Mouse (Mus musculus) neural tube, embryonic 13.5 days (tissue): ENCODE data around the gene Lypla2. TPM values are rescaled to one million over a fixed set of nuclear protein-coding genes. Genes with fewer than 3 reads are reported as not detected.
"Not testable (repeated sequence)": the region's sequence is repeated elsewhere in the genome, so short reads cannot be mapped to it uniquely, and the experiment has no call there.

Source experiments
- ATAC-seq: fragments of 200-750 bp; cut with Nextera tagmentation; 2 replicates; pipeline ENCODE4 v1.8.0; 2017; ENCODE audit warnings: low read depth, mild to moderate bottlenecking, moderate TSS enrichment, moderate library complexity
- H3K27ac ChIP-seq: fragments of 300-500 bp; sonication (generic); replicated peaks from 2 replicates; pipeline ENCODE4 v1.5.1; 2015; ENCODE audit warnings: moderate library complexity, mild to moderate bottlenecking, inconsistent platforms
- H3K27me3 ChIP-seq: fragments of 300-500 bp; sonication (generic); 2 replicates; pipeline ENCODE4 v1.6.1; 2015; ENCODE audit warnings: mild to moderate bottlenecking, inconsistent platforms
- H3K36me3 ChIP-seq: fragments of 300-500 bp; sonication (generic); 2 replicates; pipeline ENCODE4 v1.6.1; 2015; ENCODE audit warnings: mild to moderate bottlenecking, inconsistent platforms
- H3K4me1 ChIP-seq: fragments of 300-500 bp; sonication (generic); replicated peaks from 2 replicates; pipeline ENCODE4 v1.6.1; 2015; ENCODE audit warnings: inconsistent platforms
- H3K4me2 ChIP-seq: fragments of 300-500 bp; sonication (generic); 2 replicates; pipeline ENCODE4 v1.6.1; 2015; ENCODE audit warnings: inconsistent platforms, mild to moderate bottlenecking, moderate library complexity
- H3K4me3 ChIP-seq: fragments of 300-500 bp; sonication (generic); 2 replicates; pipeline ENCODE4 v1.5.1; 2015; ENCODE audit warnings: mild to moderate bottlenecking, inconsistent platforms
- H3K9ac ChIP-seq: fragments of 300-500 bp; sonication (generic); 2 replicates; pipeline ENCODE4 v1.6.1; 2015; ENCODE audit warnings: moderate library complexity, mild to moderate bottlenecking, inconsistent platforms
- H3K9me3 ChIP-seq: fragments of 300-500 bp; sonication (generic); 2 replicates; pipeline ENCODE4 v1.6.1; 2016; ENCODE audit warnings: inconsistent platforms
- WGBS: fragments of 180-500 bp; shearing (Covaris S2); methylation state at CpG from one replicate; pipeline ENCODE4 v1.1.7; 2015; 5-methylcytosine and 5-hydroxymethylcytosine counted together
- polyA plus RNA-seq: library from polyadenylated mRNA; unstranded; fragments of >200 nt; fragmentation: Nextera tagmentation; extraction: Ambion mirVana; gene quantifications from 2 replicates; pipeline ENCODE4 v1.2.1, GENCODE M21; 2015

Gene Lypla2
- polyA plus RNA-seq, 1 experiment from 2014 or later = 199 TPM

DNA sequence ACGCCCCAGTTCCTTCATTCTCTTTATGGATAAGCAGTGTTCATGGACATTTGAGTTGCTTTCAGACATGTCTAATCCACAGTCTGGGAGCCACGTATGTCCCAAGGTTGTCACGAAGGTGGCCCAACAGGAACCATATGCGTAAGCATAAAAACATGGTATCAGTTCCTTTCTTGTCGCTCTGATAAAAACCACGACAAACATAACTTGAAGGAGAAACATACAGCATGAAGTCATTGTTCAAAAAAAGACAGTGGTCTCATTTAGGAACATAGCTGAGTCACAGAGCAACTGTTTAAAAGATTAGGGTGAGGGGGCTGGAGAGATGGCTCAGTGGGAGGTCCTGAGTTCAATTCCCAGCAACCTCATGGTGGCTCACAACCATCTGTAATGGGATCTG lies 30.2 kb downstream of the Lypla2 start:
- WGBS = 92% methylated on average over 6 of the region's 6 CpGs
- H3K4me2 ChIP-seq = no peak overlapping the region

DNA sequence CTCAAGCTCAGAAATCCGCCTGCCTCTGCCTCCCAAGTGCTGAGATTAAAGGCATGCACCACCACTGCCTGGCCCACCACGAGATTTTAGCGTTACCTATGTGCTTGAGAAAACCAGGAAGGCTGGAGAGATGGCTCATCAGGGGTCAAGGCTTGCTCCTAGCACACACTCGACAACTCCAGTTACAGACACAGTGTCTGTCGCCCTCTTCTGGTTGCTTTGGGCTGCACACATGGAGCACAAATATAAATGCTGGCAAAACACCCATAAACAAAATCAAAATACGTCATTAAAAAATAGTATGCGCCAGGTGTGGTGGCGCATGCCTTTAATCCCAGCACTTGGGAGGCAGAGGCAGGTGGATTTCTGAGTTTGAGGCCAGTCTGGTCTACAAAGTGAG lies 31.4 kb downstream of the Lypla2 start:
- H3K9me3 ChIP-seq, H3K9ac ChIP-seq, H3K4me3 ChIP-seq, H3K27ac ChIP-seq, H3K27me3 ChIP-seq, H3K4me2 ChIP-seq, H3K4me1 ChIP-seq, ATAC-seq: not testable (repeated sequence)
- H3K36me3 ChIP-seq = peaks cover 44% of the 10 kb centered on the region
- WGBS = 83% methylated on average over 8 of the region's 8 CpGs

More for the DNA sequence above, 30.2 kb downstream of the Lypla2 start:
- no peaks in the 10 kb centered on the region for H3K27me3 ChIP-seq
- no peaks in the 10 kb centered on the region for H3K9me3 ChIP-seq
- no peak overlapping the region for H3K27ac ChIP-seq
- H3K4me3 ChIP-seq = no peak overlapping the region
- peaks cover 35% of the 10 kb centered on the region for H3K36me3 ChIP-seq
- ATAC-seq = no peak
- peaks cover 10% of the 10 kb centered on the region for H3K4me1 ChIP-seq
- no peak overlapping the region for H3K9ac ChIP-seq

DNA sequence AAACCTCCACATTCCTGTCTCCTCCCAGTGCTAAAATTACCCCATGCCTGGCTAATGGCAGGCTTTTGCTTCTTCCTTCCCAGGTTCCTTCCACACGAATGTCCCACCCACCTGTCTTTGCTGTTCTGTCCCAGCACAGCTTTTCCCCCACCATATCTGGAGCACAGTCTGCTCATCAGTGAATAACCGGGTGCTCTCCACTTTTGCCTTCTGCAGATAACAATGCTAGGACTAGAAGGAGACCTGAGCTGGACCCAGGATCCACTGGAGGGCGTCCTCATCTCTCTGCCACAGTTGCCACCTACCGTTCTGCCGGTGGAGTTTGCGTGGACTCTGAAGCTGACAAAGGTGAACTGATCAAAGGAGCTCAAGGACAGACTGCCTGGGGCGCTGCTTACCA lies 33.6 kb downstream of the Lypla2 start:
- Histone ChIP-seq H3K4me1 (no peaks in the 10 kb centered on the region), H3K27me3 (no peaks in the 10 kb centered on the region), H3K4me2 (no peak overlapping the region), H3K9me3 (no peaks in the 10 kb centered on the region), H3K4me3 (no peak overlapping the region), H3K9ac (no peak overlapping the region), H3K36me3 (peaks cover 49% of the 10 kb centered on the region), H3K27ac (no peak overlapping the region)
- ATAC-seq = no peak
- 82% methylated on average over 7 of the region's 7 CpGs for WGBS

- H3K36me3 ChIP-seq = peaks cover 64% of the 10 kb centered on the region
- H3K4me1 ChIP-seq = no peaks in the 10 kb centered on the region
- 73% methylated on average over 5 of the region's 5 CpGs for WGBS
- no peaks in the 10 kb centered on the region for H3K27me3 ChIP-seq
- no peak overlapping the region for H3K4me3 ChIP-seq
- ATAC-seq = no peak
- 0 out of 2 replicates have a peak overlapping the region, but pooled peaks have one; percentile 38 for H3K9ac ChIP-seq
- no peak overlapping the region for H3K27ac ChIP-seq
- no peaks in the 10 kb centered on the region for H3K9me3 ChIP-seq
- H3K4me2 ChIP-seq = no peak overlapping the region
These were observed 36.9 kb downstream of the Lypla2 start for GRCm38 (mm10) chr4:135935502-135935901.

DNA sequence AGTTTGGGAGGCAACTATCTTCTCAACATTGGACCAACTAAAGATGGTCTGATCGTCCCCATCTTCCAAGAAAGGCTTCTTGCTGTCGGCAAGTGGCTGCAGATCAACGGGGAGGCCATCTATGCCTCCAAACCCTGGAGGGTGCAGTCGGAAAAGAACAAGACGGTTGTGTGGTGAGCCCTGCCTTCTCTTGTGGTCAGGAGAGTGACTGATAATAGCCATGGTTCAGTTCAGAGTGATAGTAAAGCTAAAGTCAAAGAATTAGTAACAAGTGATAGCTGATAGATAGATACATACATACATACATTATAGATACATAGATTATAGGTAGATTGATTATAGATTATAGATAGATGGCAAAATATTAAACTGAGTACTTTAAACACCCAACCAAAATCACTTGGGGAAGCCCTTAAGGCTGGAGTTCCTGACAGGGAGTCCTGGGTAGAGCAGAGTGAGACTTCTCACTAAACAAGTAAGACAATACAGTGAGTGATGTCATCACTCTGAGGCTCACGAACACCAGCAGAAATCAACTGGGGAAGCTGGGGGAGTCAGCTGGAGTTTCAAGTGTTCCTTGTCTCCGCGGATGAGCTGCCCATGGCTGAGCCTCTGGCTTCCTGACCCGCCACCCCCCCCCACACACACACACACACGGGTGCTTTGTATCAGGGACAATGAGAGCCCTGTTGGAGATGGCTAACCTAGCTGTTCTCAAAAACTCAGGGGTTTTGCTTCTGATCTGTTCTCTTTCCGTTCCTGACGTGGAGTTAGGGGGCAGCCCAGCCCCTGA lies 37.5 kb downstream of the Lypla2 start:
- H3K9me3 ChIP-seq = no peaks in the 10 kb centered on the region
- H3K4me3 ChIP-seq = no peak overlapping the region
- peaks cover 65% of the 10 kb centered on the region for H3K36me3 ChIP-seq
- no peak overlapping the region for H3K27ac ChIP-seq
- WGBS = 51% methylated on average over 12 of the region's 12 CpGs
- 0 out of 2 replicates have a peak overlapping the region, but pooled peaks have one; percentile 38 for H3K9ac ChIP-seq
- no peaks in the 10 kb centered on the region for H3K4me1 ChIP-seq
- H3K27me3 ChIP-seq = no peaks in the 10 kb centered on the region
- no peak for ATAC-seq
- no peak overlapping the region for H3K4me2 ChIP-seq

- 66% methylated on average over 5 of the region's 5 CpGs for WGBS
- ATAC-seq = no peak
- Histone ChIP-seq H3K9me3 (no peaks in the 10 kb centered on the region), H3K4me1 (no peaks in the 10 kb centered on the region), H3K4me3 (no peak overlapping the region), H3K9ac (no peak overlapping the region), H3K27ac (no peak overlapping the region), H3K27me3 (no peaks in the 10 kb centered on the region), H3K4me2 (no peak overlapping the region), H3K36me3 (peaks cover 44% of the 10 kb centered on the region)
These were observed 40.6 kb downstream of the Lypla2 start for GRCm38 (mm10) chr4:135931832-135932231.

- Histone ChIP-seq H3K4me2 (no peak overlapping the region), H3K9ac (no peak overlapping the region), H3K4me3 (no peak overlapping the region), H3K27ac (no peak overlapping the region), H3K36me3 (peaks cover 51% of the 10 kb centered on the region), H3K9me3 (no peaks in the 10 kb centered on the region), H3K27me3 (no peaks in the 10 kb centered on the region), H3K4me1 (no peaks in the 10 kb centered on the region)
- ATAC-seq = no peak
- WGBS = 94% methylated on average over 8 of the region's 8 CpGs
These were observed 42.2 kb downstream of the Lypla2 start for GRCm38 (mm10) chr4:135930239-135930638.

DNA sequence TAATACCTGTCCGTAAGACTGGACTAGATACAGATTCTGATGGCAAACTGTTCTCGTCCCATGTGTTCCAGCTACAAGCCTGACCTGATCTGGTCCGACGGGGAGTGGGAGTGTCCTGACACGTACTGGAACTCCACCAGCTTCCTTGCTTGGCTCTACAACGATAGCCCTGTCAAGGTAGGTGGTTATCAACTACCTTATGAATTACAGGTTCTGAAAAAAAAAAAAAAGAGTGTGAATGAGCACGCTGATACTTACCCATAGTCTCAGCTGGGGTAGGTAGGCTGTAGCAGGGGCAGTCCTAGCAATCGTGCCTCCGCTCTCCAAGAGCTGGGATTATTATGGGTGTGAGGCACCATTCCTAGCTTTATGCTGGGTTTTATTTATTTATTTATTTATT lies 42.6 kb downstream of the Lypla2 start:
- H3K36me3 ChIP-seq = peaks cover 51% of the 10 kb centered on the region

GRCm38 (mm10) chr4:135929405-135929804 lies 43.0 kb downstream of the Lypla2 start:
- Histone ChIP-seq H3K27ac (no peak overlapping the region), H3K4me2 (no peak overlapping the region), H3K36me3 (peaks cover 56% of the 10 kb centered on the region), H3K9me3 (no peaks in the 10 kb centered on the region), H3K9ac (no peak overlapping the region), H3K27me3 (no peaks in the 10 kb centered on the region), H3K4me1 (no peaks in the 10 kb centered on the region), H3K4me3 (no peak overlapping the region)
- ATAC-seq = no peak
- WGBS = 89% methylated on average over 5 of the region's 5 CpGs

More for the DNA sequence above, 42.6 kb downstream of the Lypla2 start:
- H3K4me3 ChIP-seq = no peak overlapping the region
- H3K4me2 ChIP-seq = no peak overlapping the region
- H3K9me3 ChIP-seq = no peaks in the 10 kb centered on the region
- H3K4me1 ChIP-seq = no peaks in the 10 kb centered on the region
- no peak overlapping the region for H3K9ac ChIP-seq
- no peak for ATAC-seq
- 96% methylated on average over 9 of the region's 9 CpGs for WGBS
- no peaks in the 10 kb centered on the region for H3K27me3 ChIP-seq
- no peak overlapping the region for H3K27ac ChIP-seq

DNA sequence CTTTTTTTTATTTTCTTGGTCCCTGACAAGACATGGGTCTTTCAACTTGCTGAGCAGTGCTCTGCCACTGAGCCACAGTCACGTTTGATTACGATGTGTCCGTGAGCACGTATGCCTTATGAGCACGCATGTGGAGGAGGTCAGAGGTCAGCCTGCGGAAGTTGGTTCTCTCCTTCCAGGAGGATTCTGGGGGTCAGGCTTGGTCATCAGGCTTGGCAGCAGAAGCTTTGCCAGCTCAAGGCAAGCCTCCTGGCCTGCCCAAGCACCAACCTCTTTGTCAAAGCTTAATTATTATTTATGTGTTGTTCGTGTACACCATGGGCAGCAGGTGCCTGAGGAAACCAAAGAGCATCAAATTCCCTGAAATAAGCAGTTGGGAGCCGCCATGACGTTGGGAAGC lies 44.0 kb downstream of the Lypla2 start:
- WGBS = 77% methylated on average over 9 of the region's 9 CpGs
- H3K27me3 ChIP-seq = no peaks in the 10 kb centered on the region
- no peak overlapping the region for H3K9ac ChIP-seq
- H3K27ac ChIP-seq = no peak overlapping the region
- ATAC-seq = no peak
- no peaks in the 10 kb centered on the region for H3K4me1 ChIP-seq
- H3K36me3 ChIP-seq = peaks cover 50% of the 10 kb centered on the region
- H3K9me3 ChIP-seq = no peaks in the 10 kb centered on the region
- H3K4me3 ChIP-seq = no peak overlapping the region
- H3K4me2 ChIP-seq = no peak overlapping the region

DNA sequence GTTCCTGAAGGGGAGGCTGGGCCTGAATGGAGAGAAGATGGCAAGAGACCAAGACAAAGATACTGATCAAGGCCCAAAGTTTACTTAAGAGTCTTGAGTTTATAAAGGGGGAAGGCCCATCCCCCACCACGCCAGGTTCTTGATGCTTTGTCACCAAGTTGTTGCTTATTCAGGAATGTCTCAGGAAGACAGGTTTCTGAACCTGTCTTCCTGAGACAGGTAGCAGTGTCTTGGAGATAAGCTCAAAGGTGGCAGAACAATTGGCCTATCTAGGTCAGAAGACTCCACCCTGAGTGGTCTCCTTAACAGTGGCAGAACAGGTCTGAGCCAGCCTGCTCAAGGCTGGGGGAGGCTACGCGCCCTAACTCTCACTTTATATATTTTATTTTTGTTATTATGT lies 45.6 kb downstream of the Lypla2 start:
- H3K9ac ChIP-seq = no peak overlapping the region
- no peaks in the 10 kb centered on the region for H3K9me3 ChIP-seq

GRCm38 (mm10) chr4:135926195-135926808 lies 46.1 kb downstream of the Lypla2 start:
- Histone ChIP-seq H3K9ac (no peak overlapping the region), H3K9me3 (no peaks in the 10 kb centered on the region), H3K36me3 (peaks cover 45% of the 10 kb centered on the region), H3K4me1 (peaks cover 18% of the 10 kb centered on the region), H3K4me2 (no peak overlapping the region), H3K27me3 (no peaks in the 10 kb centered on the region), H3K27ac (no peak overlapping the region), H3K4me3 (no peak overlapping the region)
- no peak for ATAC-seq
- 90% methylated on average over 10 of the region's 10 CpGs for WGBS

More for the DNA sequence above, 45.6 kb downstream of the Lypla2 start:
- Histone ChIP-seq H3K36me3 (peaks cover 48% of the 10 kb centered on the region), H3K27me3 (no peaks in the 10 kb centered on the region), H3K4me3 (no peak overlapping the region), H3K4me1 (peaks cover 12% of the 10 kb centered on the region), H3K27ac (no peak overlapping the region), H3K4me2 (no peak overlapping the region)
- WGBS = 93% methylated on average over 3 of the region's 3 CpGs
- no peak for ATAC-seq
